ENCODE assay signal across 7 mouse cellular contexts in the genomic region with DNA sequence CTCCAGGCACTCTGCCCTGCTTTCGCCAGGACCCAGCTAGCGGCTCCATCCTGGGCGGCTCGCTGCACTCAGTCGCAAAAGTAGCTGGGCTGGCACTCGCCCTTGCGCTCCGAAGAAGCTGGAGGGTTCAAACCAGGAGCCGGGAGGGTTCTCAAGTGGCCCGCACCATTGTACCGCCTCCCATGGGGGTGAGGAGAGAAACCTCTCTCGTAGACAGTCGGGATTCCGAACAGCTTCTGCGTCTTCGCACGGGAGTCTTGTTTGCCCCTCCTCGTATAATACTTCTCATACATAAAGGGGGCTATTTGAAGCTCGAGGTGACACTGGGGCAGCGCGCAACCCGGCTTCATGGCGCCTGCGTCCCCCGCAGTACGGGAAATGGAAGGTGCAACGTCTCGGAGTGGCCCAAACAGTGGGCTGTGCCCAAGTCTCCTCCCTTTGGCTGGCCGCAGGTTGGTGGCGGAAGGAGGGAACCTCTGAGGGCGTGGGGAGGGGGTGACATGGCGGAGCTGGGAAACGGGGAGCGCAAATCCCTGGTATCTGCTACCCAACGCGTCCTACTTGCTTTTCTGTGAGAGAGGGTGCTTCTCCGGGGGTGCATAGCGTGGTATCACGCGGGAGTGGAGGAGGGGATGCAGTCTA. TPM values are rescaled to one million over a fixed set of nuclear protein-coding genes. Genes with fewer than 3 reads are reported as not detected.
DNase-seq lines count a peak whose midpoint lies in the region; ATAC-seq lines count a peak whose summit lies in the region.

A gene (plus strand): TSS at position 124 of the 642 bp plus-strand sequence.

- H3K36me3 ChIP-seq in embryonic facial prominence, embryonic 11.5 days (replicated peaks; ENCODE audit: control insufficient read depth, insufficient read depth, low read depth, low read length) = no peaks in the 10 kb centered on the region
- no peaks in the 10 kb centered on the region for H3K36me3 ChIP-seq in limb, embryonic 11.5 days (ENCODE audit: control insufficient read depth, insufficient read depth, low read length)
- H3K36me3 ChIP-seq in midbrain, embryonic 14.5 days (ENCODE audit: control insufficient read depth, insufficient read depth, low read length) = no peaks in the 10 kb centered on the region

- peak; percentile 89 for ATAC-seq in embryonic facial prominence, embryonic 11.5 days (replicated peaks; ENCODE audit: insufficient number of reproducible peaks, low FRiP score, low TSS enrichment, low read depth)
- ATAC-seq in limb, embryonic 11.5 days (ENCODE audit: insufficient number of reproducible peaks, low FRiP score, low TSS enrichment, low read depth) = peak; percentile 84
- ATAC-seq in midbrain, embryonic 14.5 days (ENCODE audit: low FRiP score, low TSS enrichment) = peak; percentile 86

- DNase-seq in adrenal gland, postnatal 10 days = peak; percentile 92
- DNase-seq in embryonic facial prominence, embryonic 11.5 days (ENCODE audit: low spot score) = peak; percentile 89
- peak; percentile 99 for DNase-seq in heart, adult 11 months
- DNase-seq in kidney, adult 18-20 months = peak; percentile 95
- DNase-seq in limb, embryonic 11.5 days (ENCODE audit: low spot score) = peak; percentile 87
- peak; percentile 90 for DNase-seq in midbrain, embryonic 14.5 days
- peak; percentile 79 to 85 for DNase-seq in spleen, adult 18-20 months

- peak within 1 kb of the TSS; percentile 60 for H3K4me3 ChIP-seq in embryonic facial prominence, embryonic 11.5 days (ENCODE audit: low read depth, low read length)
- peak within 1 kb of the TSS; percentile 56 for H3K4me3 ChIP-seq in limb, embryonic 11.5 days (ENCODE audit: low read depth, low read length)
- peak within 1 kb of the TSS; percentile 58 for H3K4me3 ChIP-seq in midbrain, embryonic 14.5 days (replicated peaks; ENCODE audit: low read depth, low read length)

- H3K9ac ChIP-seq in embryonic facial prominence, embryonic 11.5 days (replicated peaks; ENCODE audit: low read length) = peak within 1 kb of the TSS; percentile 66
- H3K9ac ChIP-seq in limb, embryonic 11.5 days (ENCODE audit: low read length) = peak within 1 kb of the TSS; percentile 78
- peak within 1 kb of the TSS; percentile 75 for H3K9ac ChIP-seq in midbrain, embryonic 14.5 days (replicated peaks; ENCODE audit: low read length)

- WGBS in embryonic facial prominence, embryonic 11.5 days = under 1% methylated on average over 40 of the region's 40 CpGs
- under 1% methylated on average over 40 of the region's 40 CpGs for WGBS in limb, embryonic 11.5 days
- WGBS in midbrain, embryonic 14.5 days = under 1% methylated on average over 40 of the region's 40 CpGs

- H3K27ac ChIP-seq in embryonic facial prominence, embryonic 11.5 days (replicated peaks; ENCODE audit: low read depth, low read length) = peak within 1 kb of the TSS; percentile 85
- H3K27ac ChIP-seq in limb, embryonic 11.5 days (replicated peaks; ENCODE audit: low read depth, low read length) = peak within 1 kb of the TSS; percentile 75
- H3K27ac ChIP-seq in midbrain, embryonic 14.5 days (replicated peaks; ENCODE audit: low read depth, low read length) = peak within 1 kb of the TSS; percentile 89

- H3K4me2 ChIP-seq in embryonic facial prominence, embryonic 11.5 days (ENCODE audit: low read depth, low read length) = peak within 1 kb of the TSS; percentile 87
- peak within 1 kb of the TSS; percentile 93 for H3K4me2 ChIP-seq in limb, embryonic 11.5 days (ENCODE audit: low read depth, severe bottlenecking)
- H3K4me2 ChIP-seq in midbrain, embryonic 14.5 days (ENCODE audit: low read length) = peak within 1 kb of the TSS; percentile 96

- no peaks in the 10 kb centered on the region for H3K9me3 ChIP-seq in embryonic facial prominence, embryonic 11.5 days (replicated peaks; ENCODE audit: control insufficient read depth, low read length)
- no peaks in the 10 kb centered on the region for H3K9me3 ChIP-seq in limb, embryonic 11.5 days (ENCODE audit: control insufficient read depth, low read length)
- H3K9me3 ChIP-seq in midbrain, embryonic 14.5 days (ENCODE audit: control insufficient read depth, low read length) = no peaks in the 10 kb centered on the region

- H3K27me3 ChIP-seq in embryonic facial prominence, embryonic 11.5 days (ENCODE audit: control insufficient read depth, insufficient read depth, low read length) = peaks cover 19% of the 10 kb centered on the region
- peaks cover 25% of the 10 kb centered on the region for H3K27me3 ChIP-seq in limb, embryonic 11.5 days (ENCODE audit: control insufficient read depth, insufficient read depth, low read length)
- H3K27me3 ChIP-seq in midbrain, embryonic 14.5 days (ENCODE audit: control insufficient read depth, insufficient read depth, low read length) = peaks cover 31% of the 10 kb centered on the region

- H3K4me1 ChIP-seq in embryonic facial prominence, embryonic 11.5 days (ENCODE audit: control insufficient read depth, insufficient read depth, low read length) = peaks cover 3% of the 10 kb centered on the region; the same call in 1 of the 2 replicates
- H3K4me1 ChIP-seq in limb, embryonic 11.5 days (ENCODE audit: control insufficient read depth, insufficient read depth, low read length) = peaks cover 18% of the 10 kb centered on the region
- peaks cover 16% of the 10 kb centered on the region; the same call in 1 of the 2 replicates for H3K4me1 ChIP-seq in midbrain, embryonic 14.5 days (ENCODE audit: control insufficient read depth, insufficient read depth, low read length)

RNA-seq across cellular contexts. Expression of the gene that starts here (rescaled TPM):
- total RNA-seq in adrenal gland, postnatal 10 days (2021) = 10 to 100 TPM; 49.1 to 52.0 TPM
- polyA plus RNA-seq in embryonic facial prominence, embryonic 11.5 days (2014; fragmentation: Nextera tagmentation; extraction: Ambion mirVana) = 2.3 and 2.5 TPM in 2 replicates
- 1.7 and 2.3 TPM in 2 replicates for polyA plus RNA-seq in limb, embryonic 11.5 days (2014; fragmentation: Nextera tagmentation; extraction: Ambion mirVana)
- 4.7 and 6.6 TPM in 2 replicates for polyA plus RNA-seq in midbrain, embryonic 14.5 days (2014; fragmentation: Nextera tagmentation; extraction: Ambion mirVana)

Comparison
In these comparisons a context has a peak if more than half of its experiments do, and no peak if none do; other contexts are left out.
1. Peak in every context shown above with its lines: DNase-seq, ATAC-seq, H3K4me3 ChIP-seq and H3K27ac ChIP-seq.